Mouse (Mus musculus) neural tube, embryonic 14.5 days (tissue): ENCODE results near the gene Ghrl. TPM values are rescaled to one million over a fixed set of nuclear protein-coding genes. Genes with fewer than 3 reads are reported as not detected.

Experiments
- ATAC-seq: fragments of 200-750 bp; cut with Nextera tagmentation; 2 replicates; pipeline ENCODE4 v1.8.0; 2017; ENCODE audit warnings: low read depth, mild to moderate bottlenecking, moderate TSS enrichment, moderate library complexity
- H3K27ac ChIP-seq: fragments of 300-500 bp; sonication (generic); 2 replicates; pipeline ENCODE4 v1.5.1; 2014; ENCODE audit warnings: low read depth, mild to moderate bottlenecking, control low read depth, low read length, moderate library complexity, mixed read lengths
- H3K27me3 ChIP-seq: fragments of 300-500 bp; sonication (generic); 2 replicates; pipeline ENCODE4 v1.6.1; 2014; ENCODE audit warnings: low read length; ENCODE audit not compliant: control insufficient read depth, insufficient read depth
- H3K36me3 ChIP-seq: fragments of 300-500 bp; sonication (generic); 2 replicates; pipeline ENCODE4 v1.6.1; 2014; ENCODE audit warnings: low read length, mixed read lengths; ENCODE audit not compliant: control insufficient read depth, insufficient read depth
- H3K4me1 ChIP-seq: fragments of 300-500 bp; sonication (generic); 2 replicates; pipeline ENCODE4 v1.6.1; 2014; ENCODE audit warnings: low read length; ENCODE audit not compliant: control insufficient read depth, insufficient read depth
- H3K4me2 ChIP-seq: fragments of 300-500 bp; sonication (generic); 2 replicates; pipeline ENCODE4 v1.6.1; 2014; ENCODE audit warnings: mild to moderate bottlenecking, low read depth, low read length, control low read depth
- H3K4me3 ChIP-seq: fragments of 300-500 bp; sonication (generic); 2 replicates; pipeline ENCODE4 v1.5.1; 2014; ENCODE audit warnings: low read depth, low read length, control low read depth, mixed read lengths
- H3K9ac ChIP-seq: fragments of 300-500 bp; sonication (generic); replicated peaks from 2 replicates; pipeline ENCODE4 v1.6.1; 2014; ENCODE audit warnings: low read depth, mild to moderate bottlenecking, control low read depth, low read length, mixed read lengths
- H3K9me3 ChIP-seq: fragments of 300-500 bp; sonication (generic); 2 replicates; pipeline ENCODE4 v1.6.1; 2016; ENCODE audit warnings: low read length; ENCODE audit not compliant: control insufficient read depth
- WGBS: fragments of 180-500 bp; shearing (Covaris S2); extraction: QIAGEN DNeasy Blood & Tissue Kit; methylation state at CpG from one replicate; pipeline ENCODE4 v1.1.7; 2014; 5-methylcytosine and 5-hydroxymethylcytosine counted together
- polyA plus RNA-seq: library from polyadenylated mRNA; unstranded; fragments of >200 nt; fragmentation: Nextera tagmentation; extraction: Ambion mirVana; gene quantifications from 2 replicates; pipeline ENCODE4 v1.2.1, GENCODE M21; 2014

Gene Ghrl
- polyA plus RNA-seq, 1 experiment from 2014 or later, result 1.5 TPM

- no peak overlapping the region for H3K9ac ChIP-seq
- no peak for ATAC-seq
- WGBS, result 84% methylated on average over 4 of the region's 4 CpGs
- H3K4me3 ChIP-seq, result no peak overlapping the region
- H3K27ac ChIP-seq, result peak overlapping the region; percentile 11
- H3K36me3 ChIP-seq, result no peaks in the 10 kb centered on the region
- peaks cover 7% of the 10 kb centered on the region; the same call in 1 of the 2 replicates for H3K4me1 ChIP-seq
- H3K4me2 ChIP-seq, result no peak overlapping the region
- no peaks in the 10 kb centered on the region for H3K27me3 ChIP-seq
- H3K9me3 ChIP-seq, result no peaks in the 10 kb centered on the region
These were observed 28.6 kb downstream of the Ghrl start for GRCm38 (mm10) chr6:113691084-113691462.

- H3K27me3 ChIP-seq, result no peaks in the 10 kb centered on the region
- peaks cover 6% of the 10 kb centered on the region; the same call in 1 of the 2 replicates for H3K4me1 ChIP-seq
- no peak overlapping the region for H3K9ac ChIP-seq
- peak; percentile 24; the same call in 1 of the 2 replicates for ATAC-seq
- no peak overlapping the region for H3K4me3 ChIP-seq
- H3K27ac ChIP-seq, result peak overlapping the region; percentile 11
- WGBS, result 7% methylated on average over 14 of the region's 14 CpGs
- H3K36me3 ChIP-seq, result no peaks in the 10 kb centered on the region
- H3K4me2 ChIP-seq, result peak overlapping the region; percentile 16; the same call in 1 of the 2 replicates
- H3K9me3 ChIP-seq, result no peaks in the 10 kb centered on the region
These were observed 29.1 kb downstream of the Ghrl start for GRCm38 (mm10) chr6:113690400-113691083.

DNA sequence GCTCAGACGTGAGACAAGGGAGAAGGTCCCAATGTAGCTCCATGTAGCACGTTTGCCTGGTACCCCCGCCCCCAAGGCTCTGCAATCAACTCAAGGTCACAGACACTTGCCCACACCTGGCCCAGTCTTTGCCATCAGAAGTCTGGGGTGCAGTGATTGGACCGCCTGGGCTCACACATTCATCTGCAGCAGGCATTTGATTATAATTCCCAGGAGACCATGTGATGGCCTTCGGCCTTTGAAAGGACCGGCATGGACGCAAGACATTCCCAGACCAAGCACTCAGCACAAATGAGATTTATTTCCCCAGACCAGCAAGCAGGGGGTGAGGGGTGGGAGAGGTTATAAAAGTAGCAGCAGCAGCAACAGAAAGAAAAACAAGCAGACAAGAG, 29.7 kb downstream of the Ghrl start:
- Histone ChIP-seq H3K4me1 (peaks cover 6% of the 10 kb centered on the region; the same call in 1 of the 2 replicates), H3K9ac (no peak overlapping the region), H3K4me2 (no peak overlapping the region; the same call in 1 of the 2 replicates), H3K4me3 (no peak overlapping the region), H3K27me3 (no peaks in the 10 kb centered on the region), H3K36me3 (no peaks in the 10 kb centered on the region), H3K27ac (no peak overlapping the region), H3K9me3 (no peaks in the 10 kb centered on the region)
- peak; percentile 31; the same call in 1 of the 2 replicates for ATAC-seq
- WGBS, result 7% methylated on average over 7 of the region's 7 CpGs

DNA sequence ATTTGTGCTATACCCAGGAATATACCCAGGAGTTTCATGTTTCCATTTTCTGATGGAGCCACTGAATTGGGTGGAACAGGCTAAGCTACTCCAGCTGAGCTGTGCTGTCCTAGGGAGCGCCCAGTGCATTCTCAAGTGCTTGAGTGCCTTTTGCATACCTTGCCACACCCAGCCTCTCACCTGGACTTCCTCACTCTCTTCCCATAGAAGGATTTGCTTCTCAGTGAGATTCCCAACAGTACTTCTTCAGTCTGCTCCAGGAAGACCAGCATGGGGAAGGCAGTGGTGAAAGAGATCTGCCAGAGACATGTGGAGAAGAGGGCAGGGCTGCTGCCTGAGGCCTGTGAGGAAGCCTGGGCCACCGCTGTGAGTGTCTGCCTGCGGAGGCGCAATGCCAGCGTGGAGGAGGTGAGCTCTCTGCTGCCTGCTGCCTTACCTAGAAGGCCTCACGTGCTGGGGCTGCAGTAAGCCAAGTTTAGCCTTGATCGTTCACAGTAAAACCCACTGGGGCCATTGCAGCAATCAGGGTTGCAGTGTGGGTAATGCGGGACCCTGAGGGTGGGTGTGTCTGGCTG, 33.0 kb downstream of the Ghrl start:
- no peaks in the 10 kb centered on the region for H3K27me3 ChIP-seq
- H3K4me3 ChIP-seq, result no peak overlapping the region
- ATAC-seq, result no peak
- H3K9me3 ChIP-seq, result no peaks in the 10 kb centered on the region
- no peak overlapping the region for H3K27ac ChIP-seq
- 51% methylated on average over 8 of the region's 8 CpGs for WGBS
- no peak overlapping the region for H3K4me2 ChIP-seq
- peaks cover 6% of the 10 kb centered on the region; the same call in 1 of the 2 replicates for H3K4me1 ChIP-seq
- H3K36me3 ChIP-seq, result no peaks in the 10 kb centered on the region
- H3K9ac ChIP-seq, result no peak overlapping the region

- Histone ChIP-seq H3K4me1 (no peaks in the 10 kb centered on the region), H3K9ac (no peak overlapping the region), H3K4me3 (no peak overlapping the region), H3K9me3 (no peaks in the 10 kb centered on the region), H3K27me3 (no peaks in the 10 kb centered on the region), H3K4me2 (no peak overlapping the region), H3K27ac (no peak overlapping the region), H3K36me3 (no peaks in the 10 kb centered on the region)
- no peak for ATAC-seq
- 82% methylated on average over 10 of the region's 10 CpGs for WGBS
These were observed 36.4 kb downstream of the Ghrl start for GRCm38 (mm10) chr6:113683081-113683825.

GRCm38 (mm10) chr6:113681271-113681670, 38.4 kb downstream of the Ghrl start:
- WGBS, result 18% methylated on average over 4 of the region's 4 CpGs
- Histone ChIP-seq H3K4me3 (no peak overlapping the region), H3K27ac (no peak overlapping the region), H3K4me1 (no peaks in the 10 kb centered on the region), H3K9me3 (no peaks in the 10 kb centered on the region), H3K9ac (no peak overlapping the region), H3K27me3 (no peaks in the 10 kb centered on the region), H3K36me3 (no peaks in the 10 kb centered on the region), H3K4me2 (no peak overlapping the region)
- no peak for ATAC-seq

DNA sequence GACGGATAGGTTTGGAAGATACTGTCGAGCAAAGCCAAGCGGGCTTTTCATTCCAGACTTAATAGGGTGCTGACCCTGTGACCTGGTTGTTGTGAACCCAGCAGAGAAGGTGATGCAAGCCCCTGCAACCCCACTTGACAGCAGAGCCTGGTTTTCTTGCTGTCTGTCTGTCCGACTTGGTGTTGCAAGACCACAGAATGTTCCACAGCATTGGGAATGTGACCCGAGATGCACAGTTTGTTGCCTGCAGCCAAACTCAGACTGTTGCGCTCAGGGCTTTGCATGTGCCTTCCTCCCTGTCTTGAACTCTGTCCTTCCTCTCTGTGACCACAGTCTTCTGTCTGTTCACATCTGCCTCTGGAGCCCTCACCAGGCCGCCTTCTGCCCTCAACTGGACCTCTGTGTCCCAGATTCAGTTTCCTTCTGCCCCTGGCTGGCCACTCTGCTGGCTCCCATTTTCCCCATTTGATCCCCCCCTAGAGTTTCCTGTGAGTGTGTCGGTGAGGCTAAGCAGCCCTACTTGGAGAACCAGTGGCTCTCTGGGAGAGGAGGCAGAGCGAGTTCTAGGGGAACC, 39.6 kb downstream of the Ghrl start:
- Histone ChIP-seq H3K9ac (no peak overlapping the region), H3K27me3 (no peaks in the 10 kb centered on the region), H3K9me3 (no peaks in the 10 kb centered on the region), H3K4me3 (no peak overlapping the region), H3K4me1 (no peaks in the 10 kb centered on the region), H3K4me2 (no peak overlapping the region), H3K27ac (no peak overlapping the region), H3K36me3 (no peaks in the 10 kb centered on the region)
- WGBS, result 88% methylated on average over 9 of the region's 9 CpGs
- ATAC-seq, result no peak

DNA sequence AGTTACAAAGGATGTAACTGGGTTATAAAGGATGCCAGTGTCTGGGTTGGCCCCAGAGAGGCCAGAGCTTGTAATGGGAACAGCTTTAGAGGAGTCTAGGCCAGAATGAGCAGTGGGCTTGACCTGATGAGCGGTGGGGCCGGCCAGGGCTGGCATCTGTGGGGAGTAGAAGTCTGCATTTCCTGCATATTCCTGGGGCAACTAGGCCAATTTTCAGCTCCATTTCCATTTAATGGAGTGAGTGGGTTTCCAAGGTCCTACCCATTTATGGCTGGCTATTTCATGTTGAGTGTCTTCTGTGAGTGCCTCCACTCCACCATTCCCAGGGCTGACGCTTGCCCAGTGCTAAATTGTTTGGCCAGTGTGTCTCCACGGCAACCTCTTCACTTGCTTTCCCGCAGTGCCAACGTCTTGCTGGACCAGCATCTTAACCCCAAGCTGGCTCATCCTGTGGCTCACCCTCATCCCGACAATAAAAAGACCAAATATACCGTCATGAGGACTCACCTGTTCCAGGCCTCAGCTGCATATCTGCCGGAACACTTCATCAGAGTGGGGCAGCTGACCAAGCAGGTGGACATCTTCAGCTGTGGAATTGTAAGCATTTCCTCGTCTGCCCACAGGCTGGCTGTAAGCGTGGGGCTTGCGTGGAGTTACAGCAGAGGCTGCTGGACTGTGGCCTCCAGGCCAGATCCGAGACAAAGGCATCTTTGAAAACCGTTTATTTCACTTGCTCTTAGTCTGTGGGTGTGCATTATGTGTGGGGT, 41.3 kb downstream of the Ghrl start:
- Histone ChIP-seq H3K4me3 (no peak overlapping the region), H3K9ac (no peak overlapping the region), H3K4me2 (no peak overlapping the region), H3K9me3 (no peaks in the 10 kb centered on the region), H3K36me3 (no peaks in the 10 kb centered on the region), H3K4me1 (no peaks in the 10 kb centered on the region), H3K27ac (no peak overlapping the region), H3K27me3 (no peaks in the 10 kb centered on the region)
- 69% methylated on average over 14 of the region's 14 CpGs for WGBS
- no peak for ATAC-seq
